Mouse (Mus musculus) ES-Bruce4 (cell line): ENCODE measurements at regions not wholly inside any gene's neighbourhood (a gene's known extent, or its start where the extent isn't known, plus 50 kb on each side); places are given as distances from the start of the nearest gene placed in this dataset.

ENCODE experiments used
- H3K27ac ChIP-seq: 2 replicates; pipeline ENCODE4 v1.5.1; 2012; ENCODE audit warnings: low read length, inconsistent platforms; ENCODE audit not compliant: insufficient read depth
- H3K27me3 ChIP-seq: 2 replicates; pipeline ENCODE4 v1.6.1; 2012; ENCODE audit warnings: mild to moderate bottlenecking, low read length, inconsistent platforms; ENCODE audit not compliant: control insufficient read depth, poor library complexity, insufficient read depth, severe bottlenecking
- H3K36me3 ChIP-seq: 2 replicates; pipeline ENCODE4 v1.6.1; 2012; ENCODE audit warnings: inconsistent platforms, mild to moderate bottlenecking, low read length, moderate library complexity; ENCODE audit not compliant: control insufficient read depth, poor library complexity, insufficient read depth, severe bottlenecking
- H3K4me1 ChIP-seq: one replicate; pipeline ENCODE4 v1.8.1; 2011; ENCODE audit warnings: low read length; ENCODE audit not compliant: control insufficient read depth, insufficient read depth
- H3K4me3 ChIP-seq: 2 replicates; pipeline ENCODE4 v1.5.1; 2011; ENCODE audit warnings: low read depth, mild to moderate bottlenecking, low read length
- H3K9ac ChIP-seq: 2 replicates; pipeline ENCODE4 v1.6.1; 2012; ENCODE audit warnings: low read depth, mild to moderate bottlenecking, inconsistent platforms; ENCODE audit not compliant: poor library complexity, severe bottlenecking
- H3K9me3 ChIP-seq: replicated peaks from 2 replicates; pipeline ENCODE4 v1.6.1; 2012; ENCODE audit warnings: mild to moderate bottlenecking, low read length, inconsistent platforms; ENCODE audit not compliant: control insufficient read depth, poor library complexity, insufficient read depth, severe bottlenecking
- CTCF ChIP-seq: IDR thresholded peaks from one replicate; pipeline ENCODE4 v1.8.1; 2011; ENCODE audit warnings: low read depth, low read length
- EP300 ChIP-seq: IDR thresholded peaks from 2 replicates; pipeline ENCODE4 v1.6.1; 2011; ENCODE audit warnings: low read depth, low read length; ENCODE audit not compliant: insufficient read depth
- POLR2A ChIP-seq: IDR thresholded peaks from one replicate; pipeline ENCODE4 v1.8.1; 2011; ENCODE audit warnings: low read length; ENCODE audit not compliant: insufficient read depth

- H3K27ac ChIP-seq: no peak overlapping the region
- no peaks in the 10 kb centered on the region for H3K4me1 ChIP-seq
- no peak overlapping the region for H3K4me3 ChIP-seq
- H3K9me3 ChIP-seq: no peaks in the 10 kb centered on the region
- H3K36me3 ChIP-seq: no peaks in the 10 kb centered on the region
- TF ChIP-seq CTCF (no peak), POLR2A (no peak), EP300 (no peak)
- H3K27me3 ChIP-seq: no peaks in the 10 kb centered on the region
- no peak overlapping the region for H3K9ac ChIP-seq
Observed at GRCm38 (mm10) chr16:75487915-75488314, 97.9 kb downstream of the Lipi start.

- TF ChIP-seq POLR2A (no peak), CTCF (no peak), EP300 (no peak)
- Histone ChIP-seq H3K4me1 (no peaks in the 10 kb centered on the region), H3K9me3 (no peaks in the 10 kb centered on the region), H3K4me3 (no peak overlapping the region), H3K27me3 (no peaks in the 10 kb centered on the region), H3K36me3 (no peaks in the 10 kb centered on the region), H3K27ac (no peak overlapping the region), H3K9ac (no peak overlapping the region)
Observed at GRCm38 (mm10) chr16:75483878-75484277, 102.0 kb downstream of the Lipi start.

GRCm38 (mm10) chr16:75465420-75465975, 120.4 kb downstream of the Lipi start:
- H3K4me3 ChIP-seq: no peak overlapping the region
- H3K9ac ChIP-seq: no peak overlapping the region
- TF ChIP-seq CTCF (no peak), EP300 (no peak), POLR2A (no peak)

GRCm38 (mm10) chr16:75462136-75462535, 123.7 kb downstream of the Lipi start:
- Histone ChIP-seq H3K9ac (no peak overlapping the region), H3K4me3 (no peak overlapping the region)
- TF ChIP-seq CTCF (no peak), EP300 (no peak), POLR2A (no peak)

More at GRCm38 (mm10) chr16:75465420-75465975, 120.4 kb downstream of the Lipi start:
- H3K9me3 ChIP-seq: no peaks in the 10 kb centered on the region
- no peaks in the 10 kb centered on the region for H3K27me3 ChIP-seq
- H3K36me3 ChIP-seq: no peaks in the 10 kb centered on the region
- H3K4me1 ChIP-seq: no peaks in the 10 kb centered on the region
- H3K27ac ChIP-seq: no peak overlapping the region

GRCm38 (mm10) chr16:75446901-75447514, 138.9 kb downstream of the Lipi start:
- H3K4me3 ChIP-seq: no peak overlapping the region
- H3K9me3 ChIP-seq: no peaks in the 10 kb centered on the region
- H3K27ac ChIP-seq: no peak overlapping the region
- H3K4me1 ChIP-seq: no peaks in the 10 kb centered on the region
- H3K9ac ChIP-seq: no peak overlapping the region
- H3K36me3 ChIP-seq: no peaks in the 10 kb centered on the region
- no peaks in the 10 kb centered on the region for H3K27me3 ChIP-seq
- TF ChIP-seq POLR2A (no peak), CTCF (no peak), EP300 (no peak)

More at GRCm38 (mm10) chr16:75462136-75462535, 123.7 kb downstream of the Lipi start:
- Histone ChIP-seq H3K4me1 (no peaks in the 10 kb centered on the region), H3K36me3 (no peaks in the 10 kb centered on the region), H3K9me3 (no peaks in the 10 kb centered on the region), H3K27me3 (no peaks in the 10 kb centered on the region), H3K27ac (no peak overlapping the region)

- Histone ChIP-seq H3K4me3 (no peak overlapping the region), H3K36me3 (no peaks in the 10 kb centered on the region), H3K4me1 (no peaks in the 10 kb centered on the region), H3K9ac (no peak overlapping the region), H3K27me3 (no peaks in the 10 kb centered on the region), H3K9me3 (no peaks in the 10 kb centered on the region), H3K27ac (no peak overlapping the region)
- TF ChIP-seq EP300 (no peak), CTCF (no peak), POLR2A (no peak)
Observed at GRCm38 (mm10) chr16:75439296-75439695, 146.6 kb downstream of the Lipi start.
